Mouse (Mus musculus): ENCODE measurements around the gene Tmem123.

Gene Tmem123

DNA sequence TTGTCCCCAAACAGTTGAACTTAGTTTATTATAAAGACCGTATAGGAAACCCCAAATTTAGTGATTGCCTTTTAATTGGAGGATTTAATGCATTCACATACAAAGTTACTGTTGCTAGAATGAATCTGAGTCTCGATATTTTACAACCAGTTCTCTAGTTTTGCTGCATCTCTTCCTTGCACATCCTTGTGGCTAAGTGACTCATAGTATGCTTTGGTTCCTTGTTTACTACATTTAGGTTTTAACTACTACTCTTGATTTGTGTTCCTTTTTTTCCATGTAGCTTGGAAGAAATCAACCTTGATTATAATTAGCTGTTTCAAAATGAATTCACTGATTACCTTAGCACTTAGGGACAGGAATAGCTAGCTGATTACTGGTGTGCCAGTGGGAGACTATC lies 11.2 kb downstream of the Tmem123 start:
- DNase-seq (ENCODE audit: extremely low read depth, low read depth, low spot score), result no peak

DNA sequence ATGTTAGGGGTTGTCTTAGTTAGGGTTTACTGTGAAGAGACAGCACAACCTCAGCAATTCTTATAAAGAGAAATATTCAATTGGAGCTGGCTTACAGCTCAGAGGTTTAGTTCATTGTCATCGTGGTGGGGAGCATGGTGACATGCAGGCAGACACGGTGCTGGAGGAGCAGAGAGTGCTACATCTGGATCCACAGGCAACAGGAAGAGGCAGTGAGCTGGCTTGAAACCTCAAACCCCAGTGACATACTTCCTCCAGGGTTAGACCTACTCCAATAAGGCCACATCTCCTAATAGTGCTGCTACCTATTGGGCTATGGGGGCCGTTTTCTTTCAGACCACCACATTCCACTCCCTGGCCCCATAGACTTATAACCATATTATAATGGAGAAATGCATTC lies 12.1 kb downstream of the Tmem123 start:
- DNase-seq (ENCODE audit: extremely low read depth, low read depth, low spot score), result no peak

DNA sequence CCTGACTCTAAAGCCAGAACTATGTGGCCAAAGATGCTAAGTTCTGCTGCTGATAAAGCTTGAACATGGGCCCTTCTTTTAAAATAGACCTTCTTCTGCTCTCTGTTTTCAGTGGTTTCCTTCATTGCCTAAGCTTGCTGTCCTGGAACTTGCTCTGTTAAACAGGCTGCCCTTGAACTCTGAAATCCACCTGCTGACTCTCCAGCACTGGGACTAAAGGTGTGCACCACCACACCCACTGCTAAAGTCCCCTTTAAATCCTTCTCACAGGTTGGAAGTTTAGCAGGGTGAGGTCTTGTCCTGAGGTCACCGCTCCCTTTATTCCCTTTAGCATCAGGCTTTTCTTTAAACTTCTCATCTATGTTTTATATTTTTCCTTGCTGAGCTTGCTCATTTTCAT lies 13.1 kb downstream of the Tmem123 start:
- no peak for DNase-seq (ENCODE audit: extremely low read depth, low read depth, low spot score)

DNA sequence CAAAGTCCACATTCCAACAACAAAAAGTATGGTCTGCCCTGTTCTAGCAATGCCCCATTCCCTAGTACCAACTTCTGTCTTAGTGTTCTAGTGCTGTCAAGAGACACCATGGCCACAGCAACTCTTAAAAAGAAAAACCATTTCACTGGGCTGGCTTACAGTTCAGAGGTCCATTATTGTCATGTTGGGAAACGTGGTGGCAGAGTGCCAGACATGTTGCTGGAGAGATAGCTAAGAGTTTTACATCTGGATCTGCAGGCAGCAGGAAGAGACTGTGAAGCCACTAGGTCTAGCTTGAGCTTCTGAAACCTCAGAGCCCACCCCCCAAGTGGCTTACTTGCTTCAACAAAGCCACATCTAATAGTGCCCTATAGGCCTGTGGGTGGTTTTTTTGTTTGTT lies 13.8 kb downstream of the Tmem123 start:
- DNase-seq (ENCODE audit: extremely low read depth, low read depth, low spot score), result no peak

DNA sequence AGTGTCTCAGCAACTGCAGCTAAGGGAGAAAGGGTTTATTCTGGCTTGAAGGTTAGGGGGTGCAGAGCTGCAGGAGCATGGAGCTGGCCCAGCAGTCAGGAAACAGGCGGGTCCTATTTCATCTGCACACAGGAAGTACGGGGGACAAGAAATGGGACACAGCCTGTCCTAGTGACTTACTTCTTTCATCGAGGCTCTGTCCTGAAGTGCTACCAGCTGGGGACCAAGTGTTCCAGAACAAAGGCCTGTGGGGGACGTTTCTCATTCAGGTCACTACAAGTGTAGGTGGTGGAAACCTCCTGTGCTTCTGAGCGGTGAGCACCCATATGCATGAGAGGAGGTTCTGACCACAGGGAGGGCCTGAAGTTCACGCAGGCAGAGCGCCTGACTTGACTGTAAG lies 14.9 kb downstream of the Tmem123 start:
- DNase-seq (ENCODE audit: extremely low read depth, low read depth, low spot score), result no peak

DNA sequence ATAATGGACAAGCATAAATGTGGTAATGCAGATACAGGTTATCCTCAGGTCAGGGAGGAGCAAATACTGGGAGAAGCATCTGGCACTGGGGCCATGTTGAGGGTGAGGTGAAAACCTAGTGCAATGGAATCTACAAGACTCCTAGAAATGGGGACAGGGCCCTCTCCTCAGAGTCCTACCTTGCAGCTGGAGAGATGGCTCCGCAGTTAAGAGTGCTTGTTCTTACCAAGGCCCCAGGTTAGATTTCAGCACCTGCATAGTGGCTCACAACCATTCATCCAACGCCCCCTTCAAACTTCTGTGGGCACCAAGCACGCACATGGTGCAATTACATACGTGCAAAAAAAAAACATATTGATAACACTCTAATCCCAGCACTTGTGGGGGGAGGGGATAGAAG lies 15.9 kb downstream of the Tmem123 start:
- DNase-seq (ENCODE audit: extremely low read depth, low read depth, low spot score), result no peak

DNA sequence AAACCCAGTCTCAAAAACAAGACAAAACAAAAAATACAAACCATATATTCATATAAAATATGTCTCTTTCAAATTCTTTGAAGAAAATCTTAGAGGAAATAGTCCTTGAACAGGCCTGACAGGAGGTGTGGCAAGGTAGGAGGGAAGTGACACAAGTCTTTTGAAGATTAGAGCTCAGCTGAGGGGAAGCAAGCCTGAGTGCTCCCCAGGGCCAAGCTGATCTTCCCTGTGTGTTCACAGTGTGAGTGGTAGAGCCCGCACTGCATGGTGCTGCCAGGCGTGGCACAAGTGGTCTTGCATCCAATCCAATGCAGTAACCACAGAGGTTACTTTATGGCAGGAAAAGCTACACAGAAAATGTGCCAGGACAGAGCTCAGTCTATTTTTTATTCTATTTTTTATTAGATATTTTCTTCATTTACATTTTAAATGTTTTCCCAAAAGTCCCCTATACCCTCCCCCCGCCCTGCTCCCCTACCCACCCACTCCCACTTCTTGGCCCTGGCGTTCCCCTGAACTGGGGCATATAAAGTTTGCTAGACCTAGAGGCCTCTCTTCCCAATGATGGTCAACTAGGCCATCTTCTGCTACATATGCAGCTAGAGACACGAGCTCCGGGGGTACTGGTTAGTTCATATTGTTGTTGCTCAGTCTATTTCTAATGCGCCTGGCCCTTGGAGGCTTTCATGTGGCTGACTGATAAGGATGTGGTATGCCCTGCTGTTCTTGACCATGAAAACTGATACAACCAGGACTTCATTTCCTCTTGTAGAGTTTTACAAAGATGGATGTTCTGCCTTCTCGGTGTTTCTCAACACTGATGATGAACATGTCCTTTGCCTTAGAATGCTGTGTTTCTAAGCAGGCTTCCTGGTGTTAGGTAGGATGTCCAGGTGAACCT lies 16.7 kb downstream of the Tmem123 start:
- no peak for DNase-seq (ENCODE audit: extremely low read depth, low read depth, low spot score)

DNA sequence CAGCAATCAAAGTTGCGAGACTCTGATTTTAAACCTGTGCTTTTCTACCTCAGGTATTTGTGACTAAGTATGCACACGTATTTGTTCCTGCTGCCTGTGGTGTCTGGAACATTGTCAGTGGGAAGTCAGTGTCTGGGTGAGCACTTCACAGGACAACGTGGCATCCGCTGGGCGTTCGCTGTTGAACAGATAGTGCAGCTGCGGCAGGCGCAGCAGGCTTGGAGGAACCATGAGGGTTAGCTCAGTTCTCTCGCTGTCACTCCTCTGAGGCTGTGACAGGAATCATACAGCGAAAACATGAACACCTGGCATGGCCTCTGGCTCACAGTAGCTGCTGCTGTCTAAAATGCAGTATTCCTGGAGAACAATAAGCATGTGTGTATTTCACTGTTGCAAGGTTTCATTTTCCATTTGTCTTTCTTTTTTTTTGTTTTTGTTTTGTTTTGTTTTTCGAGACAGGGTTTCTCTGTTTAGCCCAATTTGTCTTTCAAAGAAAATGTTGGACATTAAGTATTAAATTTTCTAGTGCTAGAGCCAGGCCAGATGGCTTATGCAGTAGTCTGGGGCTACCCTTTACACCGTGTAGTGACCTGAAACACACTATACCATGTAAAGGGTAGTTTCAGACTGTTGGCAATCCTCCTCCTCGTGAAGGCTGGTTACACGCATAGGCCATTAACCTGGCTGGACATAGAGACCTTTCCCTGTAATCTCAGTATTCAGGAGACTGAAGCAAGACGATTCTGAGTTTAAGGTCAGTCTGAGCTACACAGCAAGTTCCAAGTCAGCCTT lies 20.2 kb downstream of the Tmem123 start:
- no peak for DNase-seq (ENCODE audit: extremely low read depth, low read depth, low spot score)

DNA sequence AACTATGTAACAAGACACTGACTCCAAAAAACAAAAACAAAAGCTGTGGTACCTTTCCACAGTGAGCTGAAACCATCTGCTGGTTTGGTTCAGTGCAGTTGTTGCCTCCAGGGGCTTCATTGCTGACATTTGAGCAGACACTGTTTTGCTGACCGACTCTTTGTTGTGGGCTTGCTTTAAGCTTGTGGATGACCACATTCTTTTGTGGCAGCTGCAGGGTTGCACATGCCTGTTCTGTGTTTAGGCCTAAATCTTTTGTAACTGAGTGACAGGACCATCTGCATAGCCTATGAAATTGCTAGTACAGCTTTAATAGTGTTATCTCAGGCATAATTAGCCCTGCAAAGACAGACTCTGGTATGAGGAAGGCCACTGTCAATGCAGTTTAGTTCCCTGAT lies 20.8 kb downstream of the Tmem123 start:
- DNase-seq (ENCODE audit: extremely low read depth, low read depth, low spot score), result no peak

DNA sequence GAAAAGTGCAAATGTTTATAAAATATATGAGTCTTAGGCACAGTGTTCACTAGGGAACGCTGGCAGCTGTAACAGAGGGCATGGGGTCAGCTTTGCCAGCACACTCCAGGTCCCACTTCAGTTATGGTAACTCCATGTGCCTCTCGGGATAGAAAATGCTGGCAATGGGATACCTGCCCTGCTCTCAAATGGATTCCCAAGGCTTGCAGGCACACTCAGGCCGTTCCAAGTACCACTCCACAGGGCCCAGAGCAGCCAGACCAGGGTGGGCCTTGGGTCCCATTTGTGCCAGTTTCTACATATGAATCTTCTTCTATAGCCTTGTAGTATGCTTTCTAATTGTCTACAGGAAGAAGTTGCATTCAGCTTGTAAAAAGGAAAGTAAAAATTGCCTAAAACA lies 21.6 kb downstream of the Tmem123 start:
- DNase-seq (ENCODE audit: extremely low read depth, low read depth, low spot score), result no peak

DNA sequence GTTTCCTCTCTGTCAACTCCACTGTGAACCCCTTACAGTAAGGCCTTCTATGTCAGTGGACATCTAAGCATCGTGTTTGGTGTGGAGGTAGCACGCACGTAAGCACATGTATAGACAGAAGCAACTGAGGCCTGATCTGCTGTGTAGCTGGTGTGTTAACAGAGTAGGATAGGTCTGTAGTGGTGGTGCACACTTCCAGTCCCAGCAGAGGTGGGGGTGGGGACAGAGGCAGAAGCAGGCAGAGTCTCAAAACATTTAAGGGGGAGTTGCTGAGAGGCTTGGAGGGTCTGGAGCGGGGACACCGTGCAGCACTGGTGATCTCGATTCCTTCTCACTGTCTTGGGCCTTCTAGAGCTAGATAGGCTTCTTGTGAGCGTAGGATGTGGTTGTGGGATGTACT lies 22.2 kb downstream of the Tmem123 start:
- DNase-seq (ENCODE audit: extremely low read depth, low read depth, low spot score), result no peak

DNA sequence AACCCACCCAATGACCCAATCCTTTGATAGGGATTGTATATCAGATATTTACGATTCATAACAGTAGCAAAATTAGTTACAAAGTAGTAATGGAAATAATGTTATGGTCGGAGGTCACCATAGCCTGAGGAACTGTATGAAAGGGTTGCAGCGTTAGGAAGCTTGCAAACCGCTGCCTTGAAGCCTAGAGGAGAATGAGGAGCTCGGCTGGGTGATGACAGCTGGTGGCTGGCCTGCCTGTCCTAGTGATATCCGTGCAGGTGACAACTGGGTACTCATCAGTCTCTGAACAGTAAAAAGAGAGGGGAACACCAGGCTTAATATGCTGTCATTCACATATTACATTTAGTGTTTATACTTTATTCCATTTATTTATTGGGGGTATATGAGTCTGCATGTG lies 24.6 kb downstream of the Tmem123 start:
- no peak for DNase-seq (ENCODE audit: extremely low read depth, low read depth, low spot score)

DNA sequence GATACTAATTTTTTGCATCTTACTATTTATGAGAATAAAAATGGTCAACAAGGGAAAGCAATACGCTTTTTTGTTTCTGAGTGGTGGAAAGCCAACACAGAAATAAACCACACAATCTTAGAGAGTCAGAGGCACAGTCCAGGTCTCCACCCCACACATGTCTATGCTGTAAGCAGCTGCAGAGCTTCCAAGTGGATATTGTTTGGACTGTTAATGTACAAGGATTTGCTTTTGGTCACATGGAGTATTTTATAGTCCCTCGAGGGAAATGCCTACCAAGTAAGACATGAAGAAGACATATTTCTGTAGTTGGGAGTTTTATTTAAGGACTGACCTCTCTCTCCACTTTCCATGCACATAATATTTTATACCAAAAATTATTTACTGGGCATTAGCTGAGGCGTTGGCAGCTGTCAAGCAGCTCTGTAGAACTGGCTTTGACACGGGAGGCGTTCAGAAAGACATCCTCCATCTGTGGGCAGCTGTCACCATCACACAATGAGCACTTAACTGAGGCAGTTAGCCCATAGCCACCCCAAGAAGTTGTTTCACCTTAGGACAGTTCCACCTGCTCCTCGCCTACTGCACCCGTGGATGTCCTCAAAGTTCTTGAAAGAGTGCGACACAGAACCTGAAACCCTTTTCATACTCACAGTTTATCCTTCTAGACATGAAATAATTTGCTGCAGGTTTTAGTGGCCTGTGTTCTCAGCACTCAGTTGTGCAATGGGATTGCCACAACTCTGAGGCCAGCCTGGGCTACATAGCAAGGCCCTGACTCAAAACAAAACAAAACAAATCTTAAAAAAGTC lies 26.1 kb downstream of the Tmem123 start:
- no peak for DNase-seq (ENCODE audit: extremely low read depth, low read depth, low spot score)

DNA sequence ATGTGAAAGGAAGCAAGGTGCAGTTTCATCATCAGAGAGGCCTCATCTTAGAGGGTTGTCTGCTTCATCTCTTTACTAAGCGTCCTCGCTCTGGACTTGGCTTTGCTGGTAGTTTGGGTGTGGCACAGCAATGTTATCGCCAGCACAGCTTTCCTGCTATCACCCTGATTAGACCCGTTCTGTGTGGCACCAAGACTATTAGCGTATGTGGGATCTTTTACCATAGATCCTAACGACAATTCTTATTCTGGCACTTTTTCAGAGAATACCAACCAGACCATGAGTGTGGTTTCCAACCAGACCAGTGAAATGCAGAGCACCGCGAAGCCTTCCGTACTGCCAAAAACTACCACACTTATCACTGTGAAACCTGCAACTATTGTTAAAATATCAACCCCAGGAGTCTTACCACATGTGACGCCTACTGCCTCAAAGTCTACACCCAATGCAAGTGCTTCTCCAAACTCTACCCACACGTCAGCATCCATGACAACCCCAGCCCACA lies 26.8 kb downstream of the Tmem123 start:
- DNase-seq (ENCODE audit: extremely low read depth, low read depth, low spot score), result no peak

DNA sequence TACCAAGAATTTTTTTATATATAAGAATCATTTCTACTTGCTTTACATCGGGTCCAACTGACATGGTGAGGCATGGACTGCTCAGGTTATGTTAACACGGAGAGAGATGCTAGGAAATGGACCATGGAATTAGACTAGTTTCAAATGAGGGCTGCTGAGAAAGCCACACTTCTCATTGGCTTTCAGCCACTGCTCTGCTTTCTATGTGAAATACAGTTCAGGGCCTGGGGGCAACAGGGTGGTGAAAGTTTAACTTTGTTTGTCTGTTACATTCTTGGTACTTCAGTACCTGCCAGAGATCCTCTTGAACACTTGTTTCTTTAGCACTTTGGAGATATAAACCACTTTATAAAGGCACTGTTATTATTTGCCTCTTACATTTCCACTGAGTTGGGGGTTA lies 29.7 kb downstream of the Tmem123 start:
- no peak for DNase-seq (ENCODE audit: extremely low read depth, low read depth, low spot score)

DNA sequence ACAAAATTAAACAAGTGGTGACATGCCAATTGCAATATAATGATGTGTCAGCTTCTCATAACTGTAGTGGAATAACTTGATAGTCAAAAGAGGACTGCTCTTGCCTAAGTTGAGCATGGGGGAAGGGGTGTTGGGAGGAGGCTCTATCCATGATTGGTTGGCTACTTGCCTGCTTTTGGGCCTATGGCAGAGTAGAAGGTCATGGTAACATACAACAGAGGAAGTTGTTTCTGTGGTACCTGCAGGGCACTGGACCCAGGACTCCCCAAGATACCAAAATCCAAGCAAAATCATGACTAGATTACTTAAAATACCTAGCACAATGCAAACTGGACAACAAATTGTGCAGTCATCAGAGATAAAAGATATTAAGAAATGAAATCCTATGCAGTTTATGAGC lies 31.7 kb downstream of the Tmem123 start:
- DNase-seq (ENCODE audit: extremely low read depth, low read depth, low spot score), result no peak

DNA sequence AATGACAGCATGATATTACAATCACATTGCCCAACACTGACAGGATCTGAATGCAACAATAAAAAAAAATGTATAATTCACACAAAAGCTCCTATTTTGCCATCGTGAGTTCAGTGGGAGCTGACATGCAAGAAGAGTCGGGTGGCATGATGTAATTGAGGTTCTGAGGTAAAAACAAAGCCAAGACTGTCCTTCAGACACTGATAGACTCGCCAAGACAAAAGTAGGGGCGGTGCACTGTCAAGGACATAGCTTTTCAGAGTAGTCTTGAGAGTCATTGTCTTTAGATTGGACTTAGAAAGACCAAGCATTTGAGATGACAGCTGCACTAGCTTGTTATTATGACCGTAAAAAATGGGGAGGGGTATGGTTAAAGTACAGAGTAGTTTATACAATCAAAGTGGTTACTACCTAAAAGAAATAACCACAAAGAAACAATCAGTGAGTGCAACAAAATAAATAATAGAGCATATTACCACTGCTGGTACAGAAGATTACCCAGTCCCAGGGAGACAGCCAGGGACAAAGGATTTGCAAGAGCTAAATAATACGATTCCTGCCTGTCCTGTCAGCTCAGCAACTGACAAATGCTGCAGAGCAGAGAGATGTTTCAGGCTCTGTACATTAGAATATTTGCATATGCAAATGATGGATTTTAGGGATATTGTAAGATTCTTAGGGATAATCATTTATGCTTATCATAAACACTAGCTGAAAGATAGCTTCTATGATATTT lies 32.5 kb downstream of the Tmem123 start:
- DNase-seq (ENCODE audit: extremely low read depth, low read depth, low spot score), result no peak

DNA sequence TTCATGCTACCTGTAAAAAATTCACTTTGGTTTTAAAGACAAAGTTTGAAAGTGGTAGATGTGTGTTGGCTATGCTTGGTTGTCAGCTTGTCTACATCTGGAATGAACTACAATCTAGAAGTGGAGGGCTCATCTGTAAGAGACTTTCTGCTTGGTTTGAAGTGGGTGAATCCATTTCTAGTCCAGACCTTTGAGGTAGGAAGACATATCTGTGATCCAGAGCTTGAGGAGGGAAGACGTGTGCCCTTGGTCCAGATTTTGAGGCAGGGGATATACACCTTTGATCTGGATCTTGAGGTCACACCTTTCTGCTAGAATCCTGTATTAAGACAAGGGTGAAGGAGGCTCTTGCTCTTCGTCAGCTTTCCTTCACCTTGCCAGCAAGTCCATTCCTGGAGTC lies 33.7 kb downstream of the Tmem123 start:
- DNase-seq (ENCODE audit: extremely low read depth, low read depth, low spot score), result no peak

DNA sequence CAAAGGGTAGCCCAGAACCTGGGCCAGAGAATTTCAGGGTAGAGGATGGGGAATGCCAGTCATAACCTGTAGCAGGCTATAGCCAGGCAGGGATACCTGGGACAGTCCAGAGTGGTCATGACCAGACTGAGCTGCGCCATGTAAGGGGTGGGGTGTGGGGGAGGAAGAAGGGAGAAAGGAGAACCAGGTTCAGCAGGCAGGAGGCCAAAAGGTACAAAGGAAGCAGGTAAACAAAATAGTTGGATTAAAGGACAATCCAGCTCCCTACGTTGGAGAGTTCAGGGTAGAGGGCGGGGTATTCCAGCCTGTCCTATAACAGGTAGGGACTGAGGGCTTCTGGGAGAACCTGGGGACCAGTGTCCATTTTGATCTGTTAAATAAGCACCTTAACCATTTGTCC lies 34.7 kb downstream of the Tmem123 start:
- DNase-seq (ENCODE audit: extremely low read depth, low read depth, low spot score), result no peak

DNA sequence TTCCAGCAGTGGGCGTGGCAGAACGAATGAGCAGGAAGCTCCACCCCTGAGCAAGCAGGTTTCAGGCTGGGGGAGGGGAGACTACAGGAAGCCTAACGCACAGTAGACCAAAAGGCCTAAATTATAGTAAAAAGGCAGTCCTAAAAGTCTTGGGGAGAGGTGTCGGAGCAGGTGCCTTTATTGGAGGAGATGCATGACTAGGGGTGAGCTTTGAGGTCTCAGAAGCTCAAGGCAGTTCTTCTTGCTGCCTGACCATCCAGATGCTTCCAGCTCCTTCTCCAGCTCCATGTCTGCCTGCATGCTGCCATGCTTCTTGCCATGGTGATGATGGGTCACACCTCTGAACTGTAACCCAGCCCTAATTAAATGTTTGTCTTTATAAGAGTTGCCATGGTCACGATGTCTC lies 41.3 kb downstream of the Tmem123 start:
- no peak for DNase-seq (ENCODE audit: extremely low read depth, low read depth, low spot score)

DNA sequence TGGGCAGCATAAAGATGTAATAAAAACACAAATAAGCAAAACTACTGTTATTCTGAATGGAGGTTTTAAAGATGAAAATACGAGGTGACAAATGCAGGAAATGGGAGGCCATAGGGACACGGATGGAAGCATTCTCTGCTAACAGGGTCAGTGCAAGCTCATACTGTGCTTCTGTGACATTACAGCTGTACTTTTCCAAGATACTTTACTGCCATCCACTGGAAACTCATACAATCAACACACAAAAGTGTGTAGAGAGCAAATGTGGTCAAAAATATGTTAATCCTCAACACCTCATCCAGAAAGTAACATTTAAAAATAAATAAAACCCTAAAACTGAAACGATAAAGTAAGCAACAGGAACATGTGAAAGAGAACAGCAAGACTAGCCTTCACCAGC lies 58.9 kb downstream of the Tmem123 start:
- no peak for DNase-seq (ENCODE audit: extremely low read depth, low read depth, low spot score)

All from fat pad, adult 2 months (tissue).